Mouse (Mus musculus): ENCODE measurements at regions not wholly inside any gene's neighbourhood (a gene's known extent, or its start where the extent isn't known, plus 50 kb on each side); places are given as distances from the start of the nearest gene placed in this dataset.

- DNase-seq: peak; percentile 26
Observed at GRCm38 (mm10) chr13:46222031-46222430, 51.5 kb upstream of the Stmnd1 start.

GRCm38 (mm10) chr13:46218101-46218701, 55.3 kb upstream of the Stmnd1 start:
- DNase-seq: peak; percentile 52

GRCm38 (mm10) chr13:46216954-46217838, 56.3 kb upstream of the Stmnd1 start:
- no peak for DNase-seq

- DNase-seq: no peak
Observed at GRCm38 (mm10) chr13:46203551-46203950, 70.0 kb upstream of the Stmnd1 start.

GRCm38 (mm10) chr13:46202586-46202985, 70.9 kb upstream of the Stmnd1 start:
- no peak for DNase-seq

GRCm38 (mm10) chr13:46201029-46201599, 72.4 kb upstream of the Stmnd1 start:
- DNase-seq: no peak

GRCm38 (mm10) chr13:46193131-46193530, 80.4 kb upstream of the Stmnd1 start:
- no peak for DNase-seq

- DNase-seq: no peak
Observed at GRCm38 (mm10) chr13:46189726-46190125, 83.8 kb upstream of the Stmnd1 start.

GRCm38 (mm10) chr13:46182851-46183250, 90.7 kb upstream of the Stmnd1 start:
- DNase-seq: no peak

- DNase-seq: no peak
Observed at GRCm38 (mm10) chr13:46180606-46181133, 92.9 kb upstream of the Stmnd1 start.

GRCm38 (mm10) chr13:46179916-46180315, 93.6 kb upstream of the Stmnd1 start:
- no peak for DNase-seq

- DNase-seq: no peak
Observed at GRCm38 (mm10) chr13:46173103-46173502, 100.4 kb upstream of the Stmnd1 start.

GRCm38 (mm10) chr13:46162025-46162374, 111.5 kb upstream of the Stmnd1 start:
- peak; percentile 53 for DNase-seq

GRCm38 (mm10) chr13:46161261-46162024, 112.1 kb upstream of the Stmnd1 start:
- peak; percentile 1 for DNase-seq

- no peak for DNase-seq
Observed at GRCm38 (mm10) chr13:46159354-46159753, 114.2 kb upstream of the Stmnd1 start.

- peak; percentile 4 for DNase-seq
Observed at GRCm38 (mm10) chr13:46153282-46154260, 120.0 kb upstream of the Stmnd1 start.

GRCm38 (mm10) chr13:46140006-46140405, 133.5 kb upstream of the Stmnd1 start:
- no peak for DNase-seq

GRCm38 (mm10) chr13:46139251-46139650, 134.3 kb upstream of the Stmnd1 start:
- DNase-seq: no peak

GRCm38 (mm10) chr13:46135411-46135810, 138.1 kb upstream of the Stmnd1 start:
- no peak for DNase-seq

GRCm38 (mm10) chr13:46129236-46129855, 144.2 kb upstream of the Stmnd1 start:
- no peak for DNase-seq

GRCm38 (mm10) chr13:46123446-46123845, 150.1 kb upstream of the Stmnd1 start:
- DNase-seq: peak; percentile 1

All from adrenal gland, adult 8-10 months (tissue).